Mouse (Mus musculus) liver, embryonic 14.5 days (tissue): ENCODE results near the gene Eef1a2.

Source experiments
- CTCF ChIP-seq: IDR thresholded peaks from 2 replicates; pipeline ENCODE4 v1.5.1; 2016; ENCODE audit warnings: antibody characterized with exemption, low read depth, control low read depth
- EP300 ChIP-seq: IDR thresholded peaks from 2 replicates; pipeline ENCODE4 v1.6.1; 2016; ENCODE audit warnings: antibody characterized with exemption, low read depth

DNA sequence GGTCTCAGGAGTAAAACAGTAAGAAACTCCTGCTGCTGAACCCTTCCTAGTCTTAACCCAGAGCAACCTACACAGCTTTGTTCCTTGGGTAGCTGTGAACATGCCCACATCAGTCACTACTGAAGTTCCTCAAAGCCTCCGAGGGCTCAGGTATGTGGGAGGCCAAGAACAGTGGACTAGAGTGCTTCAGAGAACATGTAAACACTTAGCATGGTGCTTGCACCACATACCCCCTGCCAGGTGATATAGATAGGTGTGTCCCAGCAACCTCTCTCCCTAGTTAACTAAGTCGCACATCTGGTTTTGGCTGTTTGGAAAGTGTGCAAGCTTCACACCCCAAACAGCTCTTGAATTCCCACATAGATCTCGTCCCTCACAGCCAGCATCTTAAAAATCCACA is 44.8 kb upstream of the Eef1a2 start:
- TF ChIP-seq CTCF, result no peak
- no peak for TF ChIP-seq EP300
